Mouse (Mus musculus) heart, postnatal 36 days (tissue): ENCODE data around the gene Atp5g2. TPM values are rescaled to one million over a fixed set of nuclear protein-coding genes. Genes with fewer than 3 reads are reported as not detected.

Source experiments
- DNase-seq, 2 experiments: peaks; one replicate each; pipeline ENCODE4 v3.0.0; 2021 to 2022
- intact Hi-C: fragments of 180-260 bp; cut with DNase I; formaldehyde crosslinking; loops from one replicate; pipeline ENCODE4 v1.15.1; 2025
- microRNA-seq, 2 experiments: library from miRNA; unstranded; fragments of <30 nt; microRNA quantifications; one replicate each; pipeline ENCODE4 v1.2.0; 2021; ENCODE audit warnings: borderline number of aligned reads in 2 of 2
- total RNA-seq, 2 experiments: library from RNA; stranded (reverse); gene quantifications; 2 replicates each; pipeline ENCODE4 v1.2.3; 2021

Gene Atp5g2
- total RNA-seq, 2 experiments from 2014 or later, result 42.5 to 46.1 TPM

DNA sequence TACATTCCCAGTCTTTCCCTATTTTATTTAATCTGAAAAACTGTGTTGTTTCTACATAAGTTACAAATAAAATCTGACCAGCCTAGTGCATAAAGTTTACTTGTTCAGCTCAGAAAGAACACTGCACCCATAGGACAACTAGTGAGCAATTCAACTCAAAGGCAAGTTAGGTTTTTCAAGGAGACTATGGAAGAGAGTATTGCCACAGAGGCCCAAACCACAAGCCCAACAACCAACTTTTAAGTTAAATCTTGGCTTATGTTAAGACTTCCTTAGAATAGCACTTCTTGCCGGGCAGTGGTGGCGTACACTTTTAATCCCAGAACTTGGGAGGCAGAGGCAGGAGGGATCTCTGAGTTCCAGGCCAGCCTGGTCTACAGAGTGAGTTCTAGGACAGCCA, 56.0 kb downstream of the Atp5g2 start:
- no peak for DNase-seq
- intact Hi-C loops, result no loop called here

DNA sequence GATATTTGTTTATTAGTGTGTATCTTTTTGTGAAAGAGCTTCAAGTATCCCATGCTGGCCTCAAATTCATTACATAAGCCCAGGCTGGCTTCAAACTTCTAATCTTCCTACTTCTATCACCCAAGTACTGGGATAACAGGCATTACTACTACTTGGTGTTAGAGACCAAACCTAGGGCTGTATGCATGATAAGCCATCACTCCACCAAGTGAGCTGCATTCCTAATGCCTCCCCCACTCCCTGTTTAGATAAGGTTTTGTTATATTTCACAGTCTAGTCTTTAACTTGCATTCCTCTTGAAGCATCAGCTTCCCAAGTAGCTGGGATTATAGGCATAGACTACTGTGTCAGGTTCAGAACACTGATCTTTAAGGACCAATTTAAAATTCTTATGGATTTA, 57.9 kb downstream of the Atp5g2 start:
- intact Hi-C loops, result no loop called here
- DNase-seq, result no peak

DNA sequence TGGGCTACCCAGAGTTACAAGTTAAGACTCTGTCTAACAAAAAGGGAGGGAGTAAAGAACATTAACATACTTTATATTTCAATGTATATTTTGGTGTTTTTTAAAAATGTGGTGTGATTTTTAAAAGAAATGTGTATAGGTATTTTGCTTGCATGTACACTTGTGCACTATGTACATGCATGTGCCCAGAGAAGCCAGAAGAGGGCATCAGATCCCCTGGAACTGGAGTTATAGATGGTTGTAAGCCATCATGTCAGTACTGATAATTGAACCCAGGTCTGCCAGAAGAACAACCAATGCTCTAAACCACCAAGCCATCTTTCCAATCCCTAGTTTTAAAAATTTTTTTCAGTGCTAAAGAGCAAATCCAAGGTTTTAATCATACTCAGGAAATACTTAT, 59.2 kb downstream of the Atp5g2 start:
- intact Hi-C loops, result no loop called here
- DNase-seq, result no peak

Small RNA genes lying within 50 kb of the gene (microRNA-seq; reads per million reads assigned to microRNA genes)
- gene Mir688, result 0 reads per million in 2 experiments

Other genes starting within 250 kb of the Atp5g2 start
- gene Amhr2, start 227.0 kb downstream of the Atp5g2 start, total RNA-seq, result under 1 TPM; 0.16 to 0.78 TPM
- 10 to 100 TPM; 19.4 to 26.1 TPM for gene Prr13, start 213.3 kb downstream of the Atp5g2 start, total RNA-seq
- 100 to 1,000 TPM; 482 to 500 TPM for gene Pcbp2, start 201.8 kb downstream of the Atp5g2 start, total RNA-seq
- not detected for gene Gm10337, start 168.6 kb downstream of the Atp5g2 start, total RNA-seq
- 1 to 10 TPM; 3.5 to 3.6 TPM for gene Map3k12, start 155.3 kb downstream of the Atp5g2 start, total RNA-seq
- 10 to 100 TPM; 45.5 to 48.2 TPM for gene Tarbp2, start 154.2 kb downstream of the Atp5g2 start, total RNA-seq
- gene Npff, start 147.4 kb downstream of the Atp5g2 start, total RNA-seq, result 1 to 10 TPM in 1 of 2 experiments, under 1 TPM in 1; 0.89 to 1.4 TPM
- 1 to 10 TPM in 1 of 2 experiments, under 1 TPM in 1; 0.94 to 1.1 TPM for gene Gm28047, start 47.3 kb downstream of the Atp5g2 start, total RNA-seq
- gene Atf7, start 46.9 kb downstream of the Atp5g2 start, total RNA-seq, result 10 to 100 TPM; 52.3 to 56.5 TPM
- 100 to 1,000 TPM; 111 to 137 TPM for gene Calcoco1, start 49.8 kb upstream of the Atp5g2 start, total RNA-seq
- not detected for gene Hoxc13, start 248.8 kb upstream of the Atp5g2 start, total RNA-seq